Mouse (Mus musculus) cerebellum, adult 8-10 months (tissue): ENCODE results near the gene Krt15.

Source experiments
- DNase-seq: peaks from one replicate; pipeline ENCODE4 v3.0.0; 2022

Gene Krt15

DNA sequence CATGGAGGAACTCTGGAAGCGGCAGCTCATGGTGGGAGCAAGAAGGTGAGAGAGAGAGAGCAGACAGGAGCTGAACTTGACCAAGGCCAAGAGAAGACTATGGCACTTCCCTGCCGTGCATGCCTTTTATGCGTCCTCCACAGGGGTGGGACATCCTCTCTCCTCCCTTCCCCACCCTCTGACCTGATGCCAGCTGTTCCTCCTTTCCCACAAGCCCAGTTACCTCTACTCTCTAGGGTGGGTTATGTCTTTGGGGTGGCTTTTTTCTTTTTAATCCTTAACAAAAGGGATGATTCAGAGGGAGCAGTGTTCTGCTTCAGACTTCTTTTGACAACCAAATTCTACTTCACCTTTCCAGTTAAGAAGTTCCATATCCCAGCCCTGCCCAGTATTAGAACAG lies 14.3 kb downstream of the Krt15 start, which contains the start of gene Krt13:
Gene Krt13, minus strand, starts transcription at position 101 of the 400 bp plus-strand sequence.
- no peak for DNase-seq

DNA sequence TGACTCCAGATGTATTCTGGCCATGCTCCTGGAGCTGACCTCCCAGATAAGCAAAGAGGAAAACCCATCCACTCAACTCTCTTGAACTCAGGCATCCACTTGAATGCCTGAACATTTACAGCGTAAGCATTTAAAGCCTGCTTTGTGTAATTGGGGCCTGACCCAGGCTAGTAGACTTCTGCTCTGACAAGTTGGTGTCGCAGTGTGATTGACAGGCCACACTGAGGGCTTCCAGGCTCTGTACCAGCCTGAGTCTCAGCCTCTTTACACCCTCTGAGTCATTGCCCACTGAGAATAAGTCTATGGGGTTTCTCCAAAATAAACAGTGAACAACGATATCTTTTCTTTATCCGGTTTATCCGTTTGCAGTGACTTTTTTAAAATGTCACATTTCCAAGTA lies 15.4 kb downstream of the Krt15 start:
- DNase-seq = no peak

- no peak for DNase-seq
Observed at GRCm38 (mm10) chr11:100113742-100114029, 22.0 kb downstream of the Krt15 start.

- no peak for DNase-seq
Observed at GRCm38 (mm10) chr11:100112935-100113741, 22.6 kb downstream of the Krt15 start.

- DNase-seq = no peak
Observed at GRCm38 (mm10) chr11:100105576-100106122, 30.1 kb downstream of the Krt15 start, which contains the start of gene Krt36. Gene Krt36, minus strand, starts transcription at chr11:100105626.

DNA sequence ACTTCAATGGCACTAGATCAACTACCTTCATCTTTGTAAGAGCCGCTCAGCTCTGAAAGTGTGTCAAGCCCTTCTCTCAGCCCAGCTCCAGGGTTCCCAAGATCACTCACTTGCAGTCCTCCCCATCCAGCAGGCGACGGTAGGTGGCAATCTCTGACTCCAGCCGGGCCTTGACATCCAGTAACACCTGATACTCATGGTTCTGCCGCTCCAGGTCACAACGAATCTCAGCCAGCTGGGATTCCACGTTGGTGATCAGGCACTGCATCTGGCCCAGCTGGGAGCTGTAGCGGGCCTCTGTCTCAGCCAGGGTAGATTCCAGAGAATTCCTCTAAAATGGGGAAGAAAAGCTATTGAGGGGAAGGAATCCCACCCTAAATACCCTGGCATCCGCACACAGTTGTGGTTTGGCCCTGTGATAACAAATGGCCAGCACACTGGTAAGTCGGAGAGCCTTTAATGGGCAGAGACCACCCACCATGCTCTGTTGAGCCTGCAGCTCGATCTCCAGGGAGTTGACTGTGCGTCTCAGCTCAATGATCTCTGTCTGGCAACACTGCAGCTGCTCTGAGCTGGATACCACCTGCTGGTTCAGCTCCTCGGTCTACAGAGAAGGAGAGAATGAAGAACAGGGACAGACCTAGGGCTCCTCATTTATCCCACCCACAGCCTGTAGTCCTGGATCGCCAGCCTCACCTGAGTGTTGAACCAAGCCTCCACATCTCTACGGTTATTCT lies 32.9 kb downstream of the Krt15 start:
- no peak for DNase-seq

GRCm38 (mm10) chr11:100100391-100100790 lies 35.3 kb downstream of the Krt15 start:
- DNase-seq = no peak

- DNase-seq = no peak
Observed at GRCm38 (mm10) chr11:100097819-100098218, 37.9 kb downstream of the Krt15 start.

- no peak for DNase-seq
Observed at GRCm38 (mm10) chr11:100096141-100096540, 39.6 kb downstream of the Krt15 start, which contains the start of gene Krt35. Gene Krt35, minus strand, starts transcription at chr11:100096241.

DNA sequence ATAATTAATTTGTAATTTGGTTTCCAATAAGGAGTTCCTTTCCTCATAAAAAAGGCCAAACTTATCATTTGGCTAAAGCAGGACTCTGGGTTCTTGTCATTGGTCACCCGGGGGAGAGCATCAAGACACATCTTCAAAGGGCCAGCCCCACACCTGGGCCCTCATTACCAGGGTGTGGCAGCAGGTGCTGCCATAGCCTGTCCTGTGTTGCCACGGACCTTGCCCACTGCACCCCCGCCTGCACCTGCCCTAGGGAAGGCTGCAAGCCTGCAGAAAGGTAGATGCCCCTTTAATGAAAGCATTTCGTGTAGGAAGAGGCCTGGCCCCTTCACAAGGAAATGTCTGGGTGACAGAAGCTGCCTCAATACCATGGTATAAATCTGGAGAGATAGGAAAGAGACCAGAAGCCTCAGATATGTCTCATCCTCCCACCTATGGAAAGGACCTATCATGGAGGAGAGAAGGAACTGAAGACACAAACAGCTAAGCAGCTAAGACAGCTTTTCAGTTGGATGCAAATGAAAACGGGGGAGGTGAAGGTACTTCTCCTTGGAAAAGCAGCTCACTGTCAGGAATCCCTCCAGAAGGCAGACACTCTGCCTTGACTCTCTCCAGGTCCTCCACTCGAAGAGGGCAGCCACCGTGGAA lies 47.2 kb downstream of the Krt15 start:
- no peak for DNase-seq

DNA sequence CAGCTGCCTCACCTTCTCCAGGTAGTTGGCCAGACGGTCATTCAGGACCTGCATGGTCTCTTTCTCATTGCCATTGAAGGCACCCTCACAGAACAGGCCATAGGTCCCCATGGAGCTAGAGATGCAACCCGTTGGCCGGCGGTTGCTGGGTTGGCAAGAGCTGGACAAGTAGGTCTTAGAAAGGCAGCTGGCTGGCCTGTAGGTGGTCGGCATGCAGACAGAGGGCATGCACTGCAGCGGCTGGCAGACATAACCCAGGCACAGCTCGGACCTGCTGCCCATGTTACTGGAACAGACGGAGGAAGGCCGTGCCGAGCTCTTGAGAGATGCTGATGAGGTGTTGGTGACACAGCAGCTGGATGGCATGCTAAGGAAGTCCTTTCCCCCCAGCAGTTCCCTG lies 47.9 kb downstream of the Krt15 start, which contains the start of gene Krt32:
Gene Krt32, minus strand, starts transcription at position 366 of the 400 bp plus-strand sequence.
- DNase-seq = no peak
